Mouse (Mus musculus) mouse embryonic stem cell (cell line): ENCODE results near the gene Grk3.

ENCODE experiments used
- in situ Hi-C, 2 experiments: fragments of 300-500 bp; cut with MboI; formaldehyde crosslinking; loops; 1 replicate in 1 of 2; 3 replicates in 1 of 2; pipeline ENCODE4 v1.14.3; 2019 to 2020; ENCODE audit warnings: low sequenced_read_pairs in 2 of 2, low pct_unique_long_range_greater_than_20kb in 1 of 2, mixed read lengths in 1 of 2; ENCODE audit not compliant: unreplicated experiment in 1 of 2

The Grk3 gene

DNA sequence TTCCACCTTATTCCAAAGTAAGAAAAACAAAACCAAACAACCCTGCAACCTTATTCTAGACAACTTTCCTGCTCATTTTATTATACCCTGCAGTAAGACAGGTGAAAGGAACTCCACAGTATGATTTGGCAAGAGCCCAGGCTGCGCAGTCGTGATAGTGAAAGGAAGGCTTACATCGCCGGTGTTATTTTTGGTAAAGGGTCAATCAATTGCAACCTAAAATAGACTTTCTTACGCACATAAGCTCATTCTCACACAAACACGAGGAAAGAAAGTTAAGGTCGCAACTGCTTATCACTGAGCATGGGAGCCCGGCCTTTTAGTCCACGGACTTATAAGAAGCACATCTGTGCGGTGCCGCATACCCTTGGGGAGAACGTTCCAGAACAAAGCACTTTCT lies 58.8 kb downstream of the Grk3 start:
- in situ Hi-C loops = no loop called here

DNA sequence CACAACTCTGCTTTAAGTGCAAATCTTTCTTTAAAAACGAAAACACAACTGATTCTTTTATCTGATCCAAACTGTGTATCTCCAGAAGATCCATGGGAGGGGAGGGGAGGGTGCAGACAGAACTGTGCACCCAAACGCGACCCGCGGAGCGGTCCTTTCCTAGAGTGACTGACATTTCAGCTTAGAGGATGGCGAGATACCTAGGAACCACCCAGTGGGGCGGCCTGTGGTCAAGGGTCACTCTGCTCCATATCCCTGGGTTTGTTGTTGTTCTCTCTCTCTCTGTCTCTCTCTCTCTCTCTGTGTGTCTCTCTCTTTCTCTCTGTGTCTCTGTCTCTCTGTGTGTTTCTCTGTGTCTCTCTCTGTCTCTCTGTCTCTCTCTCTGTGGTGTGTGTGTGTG lies 59.2 kb downstream of the Grk3 start:
- in situ Hi-C loops = no loop called here

DNA sequence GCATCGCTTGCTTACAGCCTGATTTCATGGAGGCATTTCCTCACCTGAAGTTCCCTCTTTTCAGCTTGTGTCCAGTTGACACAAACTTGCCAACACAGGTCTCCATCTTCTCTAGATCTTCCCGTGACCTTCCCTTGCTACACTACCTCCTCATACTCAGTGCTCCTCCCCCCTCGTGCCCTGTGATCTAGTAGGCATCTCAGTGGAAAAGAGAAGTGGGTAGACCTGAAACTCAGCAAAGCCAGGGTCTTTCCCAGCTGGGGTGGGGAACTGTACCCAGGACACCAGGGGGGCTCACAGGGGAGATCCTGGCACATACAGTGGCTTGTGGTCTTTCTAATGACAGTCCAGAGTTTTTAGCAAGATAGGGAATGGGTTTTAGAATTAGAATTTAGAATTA lies 64.7 kb downstream of the Grk3 start:
- in situ Hi-C loops = no loop called here

DNA sequence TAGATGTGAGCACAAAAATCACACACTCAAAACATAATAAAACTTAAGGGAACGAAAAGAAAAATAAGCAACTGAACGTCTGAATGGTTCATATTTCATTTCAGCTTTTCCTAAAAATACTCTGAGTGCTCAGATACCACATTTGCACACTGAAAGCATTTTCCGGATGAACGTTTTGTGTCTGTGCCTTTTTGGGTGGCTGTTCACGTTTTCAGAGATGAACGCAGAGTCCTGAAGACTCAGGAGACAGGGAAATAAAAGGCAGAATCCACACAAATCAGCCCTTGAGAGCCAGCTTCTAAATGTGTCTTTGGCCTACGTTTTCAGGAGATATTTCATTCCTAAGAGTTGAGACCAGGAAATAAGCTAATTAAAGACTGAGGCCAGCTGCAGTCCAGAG lies 69.7 kb downstream of the Grk3 start:
- in situ Hi-C loops = no loop called here

DNA sequence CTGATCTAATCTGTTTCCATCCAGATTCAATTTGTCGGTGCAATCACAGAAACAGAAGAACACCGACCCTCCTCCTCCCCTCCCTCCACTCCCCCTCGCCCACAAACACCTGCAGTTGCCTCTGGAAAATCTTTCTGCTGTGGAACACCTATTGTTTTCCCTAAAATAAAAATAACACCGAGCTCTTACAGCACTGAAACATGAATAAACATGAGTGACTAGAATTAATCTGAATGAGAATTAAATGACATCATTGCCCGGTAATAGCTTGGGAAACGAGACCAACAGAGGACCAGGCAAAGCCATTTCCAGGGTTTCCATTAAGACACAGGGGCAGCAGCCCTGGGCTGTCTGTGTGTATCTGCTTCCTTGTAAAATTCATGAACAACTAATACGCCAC lies 73.3 kb downstream of the Grk3 start:
- in situ Hi-C loops = no loop called here

DNA sequence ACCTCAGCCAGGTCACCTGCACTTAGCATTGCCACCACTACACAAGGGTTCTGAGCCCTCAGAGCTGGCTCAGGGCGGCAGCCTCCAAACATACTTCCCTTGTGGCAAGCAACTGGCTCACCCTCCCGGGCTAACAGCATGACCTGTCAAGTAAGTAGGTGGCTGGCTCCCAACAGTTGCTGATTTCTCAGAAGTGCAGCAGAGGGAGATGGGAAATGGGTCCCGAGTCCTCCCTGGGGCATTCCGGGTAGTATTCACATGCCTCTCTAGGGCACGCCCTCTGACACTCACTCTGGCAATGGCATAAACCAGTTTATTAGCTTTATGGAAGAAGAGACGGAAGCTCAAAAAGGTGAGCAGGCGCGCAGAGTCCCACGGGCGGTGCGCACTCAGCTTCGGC lies 74.6 kb downstream of the Grk3 start:
- in situ Hi-C loops = no loop called here

DNA sequence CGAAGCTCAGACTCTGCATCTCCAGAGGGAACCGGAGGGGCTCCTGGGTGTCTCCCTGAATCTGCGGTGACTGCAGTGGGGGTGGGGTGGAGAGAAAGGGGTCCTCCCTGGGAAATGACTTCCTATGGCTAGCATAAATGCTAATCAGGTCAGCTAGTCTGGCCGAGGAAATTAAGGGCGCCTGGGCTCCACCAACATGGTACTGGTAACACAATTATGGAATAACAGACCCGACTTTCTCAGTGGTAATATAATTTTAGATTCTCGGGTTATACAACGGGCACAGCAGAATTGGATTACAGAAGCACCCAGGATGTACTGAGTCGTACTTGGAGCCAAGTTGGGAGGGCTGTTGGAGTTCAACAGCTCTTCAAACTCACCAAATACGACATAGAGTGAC lies 79.0 kb downstream of the Grk3 start:
- in situ Hi-C loops = no loop called here

DNA sequence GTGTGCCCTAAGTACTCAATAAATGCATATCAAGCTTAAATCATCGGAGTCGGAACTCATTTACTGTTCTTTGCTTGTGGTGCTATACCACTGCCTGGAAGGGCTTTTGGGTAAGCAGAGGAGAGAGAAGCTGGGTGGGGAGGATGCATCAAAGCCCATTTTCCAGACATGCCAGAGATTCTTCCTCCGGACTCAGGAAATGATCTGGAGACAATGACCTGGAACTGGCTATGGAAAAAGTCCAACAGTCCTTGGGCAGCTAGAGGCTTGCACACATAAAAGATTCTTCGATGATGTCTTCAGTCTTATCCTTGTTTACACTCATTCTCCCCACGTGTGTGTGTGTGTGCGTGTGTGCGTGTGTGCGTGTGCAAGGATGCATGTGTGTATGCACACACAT lies 80.2 kb downstream of the Grk3 start:
- in situ Hi-C loops = no loop called here

DNA sequence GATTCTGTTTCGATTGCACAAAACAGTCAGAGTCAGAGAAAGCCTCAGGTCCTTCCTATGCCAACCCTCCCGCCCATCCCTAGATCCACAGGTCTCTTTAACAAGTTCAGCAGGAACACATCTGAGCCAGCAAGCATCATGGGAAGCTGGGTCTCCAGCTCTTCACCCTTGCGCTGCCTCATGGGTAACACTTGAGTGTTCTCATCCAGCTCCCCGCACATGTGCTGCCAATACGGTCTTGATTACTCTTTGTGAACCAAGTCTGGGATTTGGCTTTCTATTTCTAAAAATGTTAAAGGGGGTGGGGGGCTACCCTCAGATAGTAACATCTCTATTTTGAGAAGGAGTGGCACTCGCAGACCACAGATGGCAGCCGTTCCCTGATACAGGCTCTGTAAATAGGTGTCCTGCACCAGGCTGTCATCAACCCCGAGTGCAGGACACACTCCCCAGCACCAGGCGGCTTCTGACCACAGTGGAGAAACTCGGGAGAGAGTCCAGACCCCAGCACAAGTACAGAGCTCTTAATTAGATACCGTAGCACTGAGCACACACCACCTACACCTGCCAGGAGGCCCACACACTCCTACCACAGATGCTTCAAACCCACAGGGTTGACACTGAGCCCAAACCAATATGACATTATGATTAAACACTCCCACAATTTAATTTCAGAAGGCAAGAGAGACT lies 82.6 kb downstream of the Grk3 start:
- in situ Hi-C loops = no loop called here

DNA sequence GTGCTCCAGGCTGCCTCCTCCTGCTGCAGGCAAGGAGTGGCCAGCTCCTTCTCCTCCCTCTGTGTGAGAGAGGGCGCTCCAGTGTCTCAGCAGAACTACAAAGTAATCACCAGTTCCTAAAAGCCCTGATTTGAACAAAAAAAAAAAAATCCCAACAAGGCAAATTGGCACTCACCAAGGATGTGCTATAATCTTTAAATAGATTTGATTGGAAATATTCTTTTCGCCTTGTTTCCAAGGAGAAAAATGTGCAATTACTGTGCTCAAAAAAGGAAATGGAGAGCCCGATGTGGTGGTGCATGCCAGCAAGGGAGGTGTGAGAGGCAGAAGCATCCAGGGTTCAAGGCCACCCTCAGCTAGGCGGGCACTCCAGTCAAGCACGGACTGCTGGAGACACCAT lies 83.7 kb downstream of the Grk3 start:
- in situ Hi-C loops = no loop called here

DNA sequence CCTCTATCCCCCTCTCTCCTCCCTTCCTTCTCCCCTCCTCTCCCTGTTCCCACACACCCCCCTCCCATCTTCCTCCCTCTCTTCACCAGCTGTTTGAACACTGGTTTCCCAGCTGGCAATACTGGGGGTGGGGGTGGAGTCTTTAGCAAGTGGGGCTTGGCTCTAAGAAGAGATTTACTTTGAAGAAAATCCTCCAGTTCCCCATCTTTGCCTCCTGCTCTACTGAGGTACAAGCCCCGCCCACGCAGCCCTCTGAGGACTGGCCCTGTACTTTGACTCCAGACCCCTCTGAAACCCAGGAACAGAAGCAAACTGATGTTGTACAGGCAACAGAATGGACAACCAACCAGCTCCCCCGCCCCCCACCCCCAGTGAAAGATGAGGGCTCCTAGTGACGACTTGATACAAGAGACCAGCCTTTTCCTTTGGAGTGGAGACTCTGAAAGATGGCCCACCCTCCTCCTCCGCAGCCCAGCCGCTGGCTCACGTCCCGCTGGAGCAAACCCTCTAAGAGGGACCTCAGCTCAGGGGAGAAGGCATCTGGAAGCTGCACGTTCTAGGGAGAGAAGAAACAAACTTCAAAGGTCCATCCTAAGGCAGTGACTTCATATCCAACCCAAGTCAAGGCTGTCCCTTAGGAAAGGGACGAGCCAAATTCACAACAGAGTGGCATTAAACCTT lies 87.2 kb downstream of the Grk3 start:
- in situ Hi-C loops = no loop called here

DNA sequence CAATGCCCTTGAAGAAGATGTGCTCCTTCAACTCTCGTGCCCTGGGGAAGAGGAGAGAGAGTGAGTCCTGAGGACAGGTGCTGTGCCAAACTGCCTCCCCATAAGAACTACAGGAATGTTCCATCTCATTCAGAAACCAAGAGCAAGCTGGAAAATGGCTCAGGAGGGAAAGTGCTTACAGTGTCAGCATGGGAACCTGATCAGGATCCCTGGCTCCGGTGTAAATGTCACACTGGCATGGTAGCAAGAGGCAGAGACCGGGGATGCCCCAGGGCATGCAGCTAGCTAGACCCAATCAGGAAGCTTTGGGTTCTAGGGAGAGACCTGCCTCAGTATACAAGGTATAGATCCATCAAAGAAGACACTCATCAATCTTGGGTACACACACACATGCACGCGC lies 90.2 kb downstream of the Grk3 start:
- in situ Hi-C loops = no loop called here

DNA sequence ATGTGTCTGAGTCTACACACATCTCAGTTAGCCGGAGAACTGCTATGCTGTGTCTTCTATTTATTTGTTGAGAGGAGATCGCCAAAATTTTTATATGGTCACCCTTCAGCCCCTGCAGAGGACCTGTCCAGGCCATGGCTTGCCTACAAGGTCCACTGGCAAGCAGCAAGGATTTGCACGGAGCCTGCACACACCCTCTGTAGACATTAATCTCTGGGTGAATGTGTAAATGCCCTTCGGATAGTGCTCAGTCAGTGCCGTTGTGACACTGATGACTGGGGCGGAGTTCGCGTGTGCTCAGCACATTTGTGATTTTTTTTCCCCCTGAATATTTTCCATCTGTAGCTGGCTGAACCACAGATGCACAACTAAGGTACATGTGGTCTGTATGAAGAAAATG lies 90.8 kb downstream of the Grk3 start:
- in situ Hi-C loops = no loop called here

DNA sequence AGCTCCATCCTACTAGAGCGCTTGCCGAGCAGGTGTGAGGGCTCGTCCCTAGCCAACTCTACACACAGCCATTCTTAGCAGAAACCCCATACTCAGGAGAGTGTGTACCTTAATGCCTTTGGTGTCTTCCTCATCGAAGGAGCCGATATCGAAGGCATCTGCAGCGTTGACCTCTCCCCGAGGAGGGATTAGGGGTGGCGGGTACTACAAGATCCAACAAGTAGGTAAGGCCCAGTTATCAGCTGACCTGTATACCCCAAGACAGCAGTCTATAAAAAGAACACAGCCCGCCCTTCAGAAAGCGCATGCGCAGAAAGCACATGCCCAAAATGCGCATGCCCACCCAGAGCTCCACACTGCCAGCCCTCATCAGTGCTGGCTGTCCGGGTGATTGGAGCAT lies 91.8 kb downstream of the Grk3 start:
- in situ Hi-C loops = no loop called here

DNA sequence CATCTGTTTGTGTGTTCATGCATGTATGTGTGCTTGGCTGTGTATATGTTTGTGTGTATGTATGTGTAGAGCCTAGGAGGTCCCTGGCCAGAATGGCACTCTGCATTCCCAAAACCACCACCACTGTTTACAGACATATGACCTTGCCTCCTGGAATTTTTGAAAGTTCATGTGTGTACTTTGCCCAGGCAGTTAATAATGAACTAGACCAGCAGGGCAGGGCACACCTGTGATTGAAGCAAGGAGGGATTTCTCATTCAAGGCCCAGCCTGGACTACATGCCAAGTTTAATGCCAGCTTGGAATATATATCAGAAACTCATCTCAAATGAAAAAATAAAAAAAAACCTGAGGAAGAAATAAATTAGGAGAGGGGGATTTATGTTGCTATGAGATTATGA lies 93.7 kb downstream of the Grk3 start:
- in situ Hi-C loops = no loop called here

DNA sequence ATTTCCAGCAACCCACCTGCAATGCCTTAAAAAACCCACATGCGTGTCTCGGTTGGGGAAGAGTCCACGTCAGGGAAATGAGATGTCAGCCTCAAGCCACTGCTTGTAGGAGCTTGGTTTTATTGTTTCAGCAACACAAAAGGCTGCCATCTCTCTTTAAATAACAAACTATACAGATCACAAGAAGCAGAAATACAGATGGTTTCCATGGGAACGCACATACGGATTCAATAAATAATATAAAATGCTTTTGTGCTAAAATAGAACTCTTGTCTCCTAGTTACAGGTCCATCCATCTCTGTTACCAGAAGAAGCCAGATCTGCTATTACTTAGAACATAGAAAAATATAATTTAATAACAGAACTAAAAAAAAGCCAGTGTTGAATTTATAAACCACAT lies 105.2 kb downstream of the Grk3 start:
- in situ Hi-C loops = no loop called here

DNA sequence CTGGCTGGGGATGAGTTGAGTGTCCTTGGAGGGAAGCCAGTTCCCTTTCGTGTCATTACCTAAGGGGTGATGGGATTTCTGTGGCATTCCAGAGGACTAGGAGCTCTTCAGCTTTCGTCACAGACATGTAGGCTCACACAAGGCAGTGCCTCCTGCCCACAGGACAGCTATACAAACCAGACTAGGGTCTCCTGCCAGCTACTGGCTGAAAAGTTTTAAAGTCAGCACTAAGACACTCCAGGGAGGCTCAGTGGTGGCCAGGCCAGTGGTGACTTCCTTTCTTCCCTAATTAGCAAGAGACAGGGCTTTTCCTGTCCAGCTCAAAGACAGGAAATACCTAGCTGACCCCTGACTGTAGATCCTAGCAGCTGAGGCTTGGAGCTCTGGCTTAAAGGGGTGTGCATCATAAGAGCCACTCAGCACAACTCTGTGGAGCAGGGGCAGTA lies 107.4 kb downstream of the Grk3 start:
- in situ Hi-C loops = no loop called here

DNA sequence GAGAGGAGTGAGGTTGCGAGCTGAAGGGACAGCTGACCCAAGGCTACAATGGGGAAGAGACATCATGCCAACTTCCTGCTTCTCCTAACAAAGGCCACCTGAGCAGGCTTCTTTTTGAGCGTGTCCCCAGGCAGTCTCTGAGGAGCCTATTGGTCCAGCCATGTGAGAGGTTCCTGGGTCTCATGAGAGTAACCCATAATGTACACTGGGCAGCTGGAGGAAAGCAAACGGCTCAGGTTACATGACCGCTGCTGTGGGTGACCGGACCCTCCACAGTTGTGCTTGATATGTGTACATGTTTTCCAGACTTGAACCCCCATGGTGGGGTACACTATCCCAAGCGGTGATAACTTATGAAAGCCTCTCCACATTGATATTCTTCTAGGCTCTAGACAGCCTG lies 108.1 kb downstream of the Grk3 start:
- in situ Hi-C loops = no loop called here

DNA sequence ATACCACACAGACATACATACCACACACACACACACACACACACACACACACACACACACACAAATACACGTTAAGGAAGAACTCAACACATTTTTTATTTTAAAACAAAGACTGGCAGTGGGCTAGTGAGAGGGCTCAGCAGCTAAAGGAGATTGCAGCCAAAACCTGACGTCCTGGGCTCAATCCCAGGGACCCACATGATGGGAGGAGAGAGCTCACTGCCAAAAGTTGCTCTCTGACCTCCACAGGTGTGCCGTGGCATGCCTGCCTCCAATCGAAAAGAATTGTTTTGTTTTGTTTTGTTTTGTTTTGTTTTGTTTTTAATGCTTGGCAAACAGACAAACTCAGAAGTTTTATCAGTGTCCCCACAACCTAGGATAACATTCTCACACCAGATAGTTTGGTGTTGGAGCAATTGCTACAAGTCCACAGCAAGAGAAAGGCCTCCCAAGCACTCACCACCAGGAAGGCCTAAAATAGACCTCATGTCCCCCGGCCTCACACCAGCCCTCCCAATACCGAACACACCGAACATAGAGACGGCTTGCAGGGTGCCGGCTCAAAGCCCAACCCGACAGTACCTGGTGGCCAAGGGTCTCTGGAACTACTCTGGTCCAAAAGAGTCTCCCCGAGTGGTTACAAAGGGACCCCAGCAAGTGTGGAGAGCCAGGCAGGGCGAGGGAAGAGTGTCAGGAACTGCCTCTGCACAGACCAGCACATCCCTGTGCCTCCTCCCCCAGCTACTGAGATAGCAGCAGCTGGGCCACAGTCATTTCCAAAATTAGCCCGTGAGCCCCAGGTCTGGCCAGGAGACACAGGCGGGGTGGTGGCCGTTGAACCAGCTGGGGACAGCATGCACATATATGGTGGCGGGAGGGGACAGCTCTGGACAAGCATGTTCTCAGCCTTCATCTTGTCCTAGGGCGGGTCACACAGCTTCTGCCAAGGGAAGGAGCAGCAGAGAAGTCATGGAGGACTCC lies 119.6 kb downstream of the Grk3 start, which contains the start of gene Myo18b:
Myo18b (minus strand) TSS at position 689 of the 981 bp plus-strand sequence.
- in situ Hi-C loops = no loop called here
